Mouse (Mus musculus) cerebellum, postnatal 25 days (tissue): ENCODE measurements around the gene Hoxd3.

Source experiments
- DNase-seq, 2 experiments: peaks; one replicate each; pipeline ENCODE4 v3.0.0; 2021; ENCODE audit warnings: mixed read lengths in 2 of 2

The Hoxd3 gene

DNA sequence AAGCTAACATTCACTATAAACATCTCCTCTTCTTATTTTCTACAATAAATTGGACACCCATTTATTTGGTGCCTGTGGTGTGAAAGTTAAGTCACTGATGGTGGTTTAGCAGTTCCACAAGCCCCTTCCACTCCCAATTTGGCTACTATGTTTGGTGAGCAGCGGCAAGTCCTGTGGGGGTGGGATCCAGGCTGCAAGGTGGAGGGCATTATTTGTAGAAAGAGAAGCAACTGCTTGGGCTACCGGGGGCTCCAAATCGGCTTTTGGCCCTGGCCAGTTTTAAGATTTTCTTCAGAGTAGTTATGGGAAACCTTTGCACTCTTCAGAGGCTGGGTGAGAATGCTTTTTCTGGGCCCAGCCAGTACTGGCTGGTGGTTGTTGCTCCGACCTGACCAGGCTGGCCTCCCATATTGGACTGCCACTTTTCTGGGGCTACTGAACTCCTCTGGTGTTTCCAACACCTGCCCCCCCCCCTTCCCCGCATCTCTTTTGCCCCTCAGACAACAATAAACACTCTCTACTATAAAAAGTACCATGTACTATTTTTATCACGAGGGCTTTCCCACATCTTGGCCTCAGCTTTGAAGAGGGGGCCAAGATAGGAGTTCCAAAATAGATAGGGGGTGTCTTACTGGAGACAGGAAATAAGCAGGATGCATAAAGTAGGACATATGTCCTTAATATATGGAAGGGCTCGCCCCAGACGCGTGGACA lies 20.2 kb downstream of the Hoxd3 start:
- no peak for DNase-seq

DNA sequence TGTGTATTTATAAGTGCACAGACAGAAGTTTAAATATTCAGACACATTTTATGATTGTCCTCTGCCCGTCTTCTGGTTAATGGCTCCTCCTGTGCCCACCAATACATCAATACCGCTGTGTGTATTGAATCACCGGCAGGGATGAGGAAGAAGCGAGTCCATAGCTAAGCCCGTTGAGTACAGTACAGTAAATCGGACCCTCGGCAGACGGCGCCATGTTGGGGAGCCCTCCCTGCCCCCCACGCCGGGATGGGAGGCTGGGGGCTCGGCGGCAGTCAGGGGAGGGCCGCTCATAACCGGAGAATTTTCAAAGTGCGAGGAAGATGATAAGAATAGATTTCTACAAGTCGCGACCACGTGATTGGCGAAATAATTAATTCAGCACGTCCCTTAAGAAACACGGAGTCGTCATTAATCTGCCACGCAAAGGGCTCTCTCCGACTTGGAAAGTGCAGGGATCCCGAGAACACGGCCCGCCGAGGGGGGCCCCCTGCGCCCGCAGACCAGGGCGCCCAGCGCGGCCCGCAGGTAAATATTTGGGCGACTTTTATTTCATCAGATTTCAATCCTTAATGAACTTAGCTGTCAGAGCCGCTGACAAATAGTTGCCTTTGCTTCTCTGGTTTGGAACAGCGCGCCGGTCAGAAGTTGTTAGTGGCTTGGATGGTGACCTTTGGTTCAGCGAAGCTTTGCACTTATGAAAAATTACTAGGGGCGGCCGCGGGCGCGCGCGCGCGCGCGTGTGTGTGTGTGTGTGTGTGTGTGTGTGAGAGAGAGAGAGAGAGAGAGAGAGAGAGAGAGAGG lies 21.0 kb downstream of the Hoxd3 start:
- DNase-seq: no peak

- no peak for DNase-seq
Observed at GRCm38 (mm10) chr2:74733317-74733661, 21.6 kb downstream of the Hoxd3 start.

GRCm38 (mm10) chr2:74733765-74734164 lies 22.0 kb downstream of the Hoxd3 start:
- no peak for DNase-seq

- no peak for DNase-seq
Observed at GRCm38 (mm10) chr2:74734451-74734850, 22.7 kb downstream of the Hoxd3 start.

DNA sequence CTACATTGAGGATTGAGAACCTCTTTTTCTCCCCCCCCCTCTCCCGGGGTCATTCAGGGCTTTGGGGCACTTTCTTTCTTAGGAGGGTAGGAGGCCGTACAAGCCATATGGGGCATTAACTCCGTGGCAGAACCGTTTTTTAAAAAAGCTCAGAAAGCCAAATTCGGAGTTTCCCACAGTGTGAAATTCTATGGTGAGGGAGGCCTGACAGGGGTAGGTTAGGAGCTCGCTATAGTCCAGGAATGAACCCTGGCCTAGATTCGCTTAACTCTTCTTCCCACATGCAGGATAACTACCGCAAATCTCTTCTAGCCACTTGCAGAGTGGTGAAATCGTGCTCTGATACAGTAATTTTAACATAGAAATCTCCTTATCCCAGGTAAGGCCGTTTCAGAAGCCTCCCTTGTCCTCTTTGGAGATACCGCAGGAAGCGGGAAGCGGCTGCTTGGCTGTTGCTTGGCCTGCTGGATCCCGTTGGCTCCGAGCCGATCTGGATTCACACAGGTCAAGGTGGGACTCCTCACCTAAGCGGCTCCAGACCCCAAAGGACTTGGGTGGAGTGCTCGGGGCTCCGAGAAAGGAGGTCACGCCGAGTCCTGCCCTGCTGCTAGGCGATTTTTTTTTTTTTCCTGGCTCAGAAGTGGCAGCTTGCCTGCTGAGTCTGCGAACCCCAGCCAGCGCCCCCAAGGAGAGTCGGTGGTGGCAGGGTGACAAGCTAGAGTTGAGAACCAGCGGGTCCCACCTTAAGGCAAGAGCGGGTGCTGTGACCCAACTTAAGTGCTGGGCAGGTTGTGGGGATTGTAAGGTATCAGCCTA lies 23.5 kb downstream of the Hoxd3 start:
- DNase-seq: no peak

GRCm38 (mm10) chr2:74735851-74736687 lies 24.3 kb downstream of the Hoxd3 start:
- no peak for DNase-seq

- no peak for DNase-seq
Observed at GRCm38 (mm10) chr2:74736688-74737577, 25.2 kb downstream of the Hoxd3 start.

- DNase-seq: no peak
Observed at GRCm38 (mm10) chr2:74737578-74738070, 25.9 kb downstream of the Hoxd3 start.

- no peak for DNase-seq
Observed at GRCm38 (mm10) chr2:74738623-74739475, 27.1 kb downstream of the Hoxd3 start.

DNA sequence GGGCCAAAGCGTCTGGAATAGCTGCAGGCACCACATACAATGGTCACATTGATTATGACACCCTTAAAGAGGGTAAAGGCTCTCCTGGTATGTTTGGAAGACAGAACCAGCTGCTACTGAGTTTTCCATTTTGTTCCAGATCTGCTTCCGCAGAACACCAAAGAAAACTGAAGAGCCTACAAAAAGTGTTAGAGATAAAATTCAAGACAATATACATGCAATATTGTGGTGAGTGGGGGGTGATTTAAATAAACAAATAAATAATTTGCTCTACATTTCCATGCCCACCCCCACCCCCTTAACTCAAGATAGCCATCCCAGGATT lies 27.7 kb downstream of the Hoxd3 start:
- DNase-seq: no peak

DNA sequence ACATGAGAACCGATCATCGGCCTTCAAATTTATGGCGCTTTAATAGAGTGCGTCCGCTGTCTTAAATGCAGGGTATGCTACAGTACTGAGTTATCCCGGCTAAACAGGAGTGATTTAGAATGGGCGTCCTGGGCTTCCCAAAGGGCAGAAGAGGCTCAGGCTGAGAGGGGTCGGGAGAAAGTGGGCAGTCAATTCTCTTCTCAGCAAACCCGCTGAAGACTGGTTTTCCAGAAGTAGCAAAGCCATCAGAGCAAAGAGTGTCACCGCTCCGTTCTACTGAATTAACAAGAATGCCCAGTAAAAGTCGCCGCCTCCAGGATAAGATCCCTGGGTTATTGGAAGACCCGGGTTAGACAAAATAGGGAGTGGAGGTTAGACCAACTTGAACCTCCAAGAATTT lies 28.1 kb downstream of the Hoxd3 start:
- DNase-seq: no peak

DNA sequence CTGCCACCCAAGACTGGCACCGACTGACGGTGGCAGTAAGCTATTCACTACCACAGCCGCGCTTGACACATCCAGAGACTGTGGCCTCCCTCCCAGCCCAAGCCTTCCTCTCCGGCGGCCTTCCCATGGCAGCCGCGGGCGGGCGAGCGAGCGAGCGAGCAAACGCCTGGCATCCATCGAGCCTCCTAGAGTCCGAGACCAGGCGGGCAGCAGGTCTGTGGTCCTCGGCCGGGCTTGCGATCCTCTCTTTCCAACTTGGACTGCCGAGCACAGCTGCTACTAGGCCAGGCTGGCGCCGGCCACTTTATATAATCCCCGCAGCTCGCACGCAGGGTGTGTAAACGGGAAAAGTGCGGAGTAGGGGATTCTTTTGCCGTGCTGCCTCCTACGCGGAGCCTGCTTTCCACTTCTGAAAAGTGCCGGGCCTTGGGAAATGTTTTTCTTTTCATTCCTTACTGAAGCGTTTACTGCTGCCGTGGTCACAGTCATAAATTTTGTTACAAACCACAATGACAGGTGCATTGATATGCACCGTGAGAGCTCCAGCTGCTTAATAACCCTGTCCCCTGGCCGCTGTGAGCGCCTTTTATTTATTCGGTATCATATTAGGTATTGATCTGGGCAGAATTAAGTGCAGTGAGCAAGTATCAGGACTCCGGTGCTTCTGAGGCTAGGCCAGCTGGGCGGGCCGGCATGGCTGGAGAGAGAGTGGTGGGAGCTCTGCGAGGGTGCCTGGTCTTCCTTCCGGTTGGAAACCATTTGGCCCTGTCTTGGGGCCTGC lies 28.8 kb downstream of the Hoxd3 start:
- DNase-seq: no peak

DNA sequence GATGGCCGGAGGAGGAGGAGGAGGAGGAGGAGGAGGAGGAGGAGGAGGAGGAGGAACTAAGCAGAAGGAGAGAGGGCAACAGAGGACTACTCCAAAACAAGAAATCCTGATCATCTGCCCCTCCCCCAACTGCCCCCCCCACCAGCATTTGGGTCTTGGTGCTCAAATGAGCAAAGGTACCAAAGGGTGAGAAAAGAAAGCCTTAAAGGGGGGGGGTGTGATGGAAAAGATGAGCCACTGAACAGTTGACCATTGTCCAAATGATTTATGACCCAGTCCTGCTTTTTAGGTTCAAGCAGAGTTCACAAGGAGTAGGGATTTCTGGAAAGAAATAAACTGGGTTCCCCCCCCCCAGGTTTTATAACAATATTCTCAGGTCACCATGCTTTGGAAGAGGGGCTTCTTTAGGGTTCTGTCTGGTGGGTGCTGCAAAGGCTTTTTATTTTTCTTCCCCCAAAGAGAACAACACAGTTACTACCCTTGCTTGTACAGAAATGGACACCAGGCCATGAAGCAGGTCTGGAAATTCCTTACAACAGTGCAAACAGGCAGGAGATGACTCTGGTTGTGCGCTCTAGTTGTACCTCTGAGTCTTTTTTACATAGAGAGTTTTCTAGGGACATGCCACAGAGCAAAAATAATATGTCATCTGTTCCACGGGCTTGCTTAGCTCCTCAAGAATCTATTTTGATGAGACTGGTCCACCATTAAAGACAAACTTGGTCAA lies 29.7 kb downstream of the Hoxd3 start:
- no peak for DNase-seq

DNA sequence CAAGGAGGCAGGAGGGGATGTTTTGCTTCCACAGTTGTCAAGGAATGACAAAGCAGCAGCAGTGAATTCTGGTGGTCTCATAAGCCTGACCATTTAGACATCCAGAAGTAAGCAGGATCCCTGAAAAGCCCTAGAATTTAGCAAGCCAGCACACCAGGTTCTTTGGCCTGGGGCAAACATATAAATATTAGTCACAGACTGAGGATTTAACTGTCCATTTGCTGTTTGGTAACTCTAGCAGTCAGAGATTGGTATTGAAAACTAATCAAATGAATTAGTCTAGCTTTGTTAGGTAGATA lies 30.2 kb downstream of the Hoxd3 start:
- no peak for DNase-seq

DNA sequence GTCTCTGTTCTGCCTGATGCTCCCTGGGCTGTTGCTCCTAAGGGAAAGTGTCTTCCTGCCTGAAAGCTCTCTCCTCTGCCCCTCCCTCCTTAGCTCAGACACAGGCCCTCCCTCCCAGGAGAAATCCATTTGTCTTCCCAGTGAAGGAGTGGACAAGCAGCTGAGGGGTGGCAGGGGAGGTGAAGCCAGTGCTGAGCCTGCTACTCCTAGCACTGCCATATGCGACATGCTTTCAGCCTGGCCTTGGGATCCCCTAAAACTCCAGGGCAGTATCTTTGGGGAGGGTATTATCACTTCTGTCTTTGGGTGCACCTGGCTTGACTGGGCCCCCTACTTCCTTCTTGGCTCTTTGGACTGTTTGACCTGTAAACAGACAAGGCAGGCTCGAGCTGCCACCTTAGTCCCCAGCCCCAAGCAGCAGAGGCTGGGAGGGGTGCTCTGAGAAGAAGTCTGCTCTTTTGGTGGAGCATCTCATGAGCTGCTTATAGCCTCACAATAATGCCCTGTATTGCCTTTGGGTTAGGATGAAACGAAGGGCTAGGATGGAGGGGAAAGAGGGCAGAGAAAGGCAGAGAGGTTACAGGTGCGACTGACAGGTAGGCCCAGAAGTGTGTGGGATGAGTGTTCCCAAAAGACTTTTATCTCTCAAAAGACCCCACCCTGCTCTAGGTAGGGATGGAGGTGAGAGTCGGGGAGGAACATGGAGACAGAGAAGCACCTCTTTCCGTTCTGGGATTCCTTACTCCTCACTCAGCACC lies 34.0 kb downstream of the Hoxd3 start:
- DNase-seq: no peak

GRCm38 (mm10) chr2:74746298-74746921 lies 34.7 kb downstream of the Hoxd3 start:
- no peak for DNase-seq

DNA sequence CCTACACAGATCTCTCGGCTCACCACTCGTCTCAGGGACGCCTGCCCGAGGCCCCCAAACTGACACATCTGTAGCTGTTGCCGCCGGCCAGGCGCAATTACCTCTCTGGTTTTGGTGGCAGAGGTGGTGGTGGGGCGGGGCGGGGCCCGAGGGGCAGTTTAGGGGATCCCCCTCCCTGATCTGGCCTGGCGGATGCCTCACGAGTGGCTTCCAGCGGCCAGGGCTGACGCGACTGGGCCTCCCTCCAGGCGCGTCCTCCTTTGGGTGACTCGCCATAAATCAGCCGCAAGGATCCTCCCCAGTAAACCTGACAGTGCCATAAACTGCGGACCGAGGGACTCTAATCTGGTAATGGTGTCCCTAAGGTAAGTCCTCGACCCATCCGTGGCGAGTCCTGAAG lies 35.3 kb downstream of the Hoxd3 start:
- DNase-seq: no peak
